Mouse (Mus musculus) embryonic facial prominence, embryonic 12.5 days (tissue): ENCODE results near the gene 4933402E13Rik. TPM values are rescaled to one million over a fixed set of nuclear protein-coding genes. Genes with fewer than 3 reads are reported as not detected.

ENCODE experiments used
- ATAC-seq: fragments of 200-750 bp; cut with Nextera tagmentation; 2 replicates; pipeline ENCODE4 v1.8.0; 2017; ENCODE audit not compliant: insufficient number of reproducible peaks, insufficient read depth, low FRiP score, low TSS enrichment
- H3K27ac ChIP-seq: fragments of 300-500 bp; sonication (generic); 2 replicates; pipeline ENCODE4 v1.5.1; 2016; ENCODE audit warnings: mild to moderate bottlenecking
- H3K27me3 ChIP-seq: fragments of 300-500 bp; sonication (generic); 2 replicates; pipeline ENCODE4 v1.6.1; 2016; ENCODE audit warnings: mild to moderate bottlenecking, moderate library complexity
- H3K36me3 ChIP-seq: fragments of 300-500 bp; sonication (generic); 2 replicates; pipeline ENCODE4 v1.6.1; 2016; ENCODE audit warnings: mild to moderate bottlenecking
- H3K4me1 ChIP-seq: fragments of 300-500 bp; sonication (generic); 2 replicates; pipeline ENCODE4 v1.6.1; 2016
- H3K4me2 ChIP-seq: fragments of 300-500 bp; sonication (generic); replicated peaks from 2 replicates; pipeline ENCODE4 v1.6.1; 2016; ENCODE audit warnings: mild to moderate bottlenecking, moderate library complexity
- H3K4me3 ChIP-seq: fragments of 300-500 bp; sonication (generic); 2 replicates; pipeline ENCODE4 v1.5.1; 2016; ENCODE audit warnings: mild to moderate bottlenecking
- H3K9ac ChIP-seq: fragments of 300-500 bp; sonication (generic); 2 replicates; pipeline ENCODE4 v1.6.1; 2016; ENCODE audit warnings: mild to moderate bottlenecking, moderate library complexity
- H3K9me3 ChIP-seq: fragments of 300-500 bp; sonication (generic); 2 replicates; pipeline ENCODE4 v1.6.1; 2016; ENCODE audit warnings: mild to moderate bottlenecking, moderate library complexity
- WGBS: fragments of 180-500 bp; shearing (Covaris S2); methylation state at CpG from one replicate; pipeline ENCODE4 v1.1.7; 2016; 5-methylcytosine and 5-hydroxymethylcytosine counted together
- polyA plus RNA-seq: library from polyadenylated mRNA; unstranded; fragments of >200 nt; fragmentation: Nextera tagmentation; extraction: Ambion mirVana; gene quantifications from 2 replicates; pipeline ENCODE4 v1.2.1, GENCODE M21; 2016

Gene 4933402E13Rik
- polyA plus RNA-seq = not detected in 2 replicates

GRCm38 (mm10) chrX:62283199-62283598 is at the start of gene 4933402E13Rik:
Gene 4933402E13Rik (plus strand): TSS chrX:62283499.
- Histone ChIP-seq H3K27ac (no peak within 1 kb of the TSS), H3K4me1 (no peaks in the 10 kb centered on the region), H3K4me3 (no peak within 1 kb of the TSS), H3K9ac (no peak within 1 kb of the TSS), H3K9me3 (no peaks in the 10 kb centered on the region), H3K36me3 (no peaks in the 10 kb centered on the region), H3K4me2 (no peak within 1 kb of the TSS), H3K27me3 (no peaks in the 10 kb centered on the region)
- WGBS = 81% methylated on average over 8 of the region's 8 CpGs
- ATAC-seq = no peak

Other genes starting within 250 kb of the 4933402E13Rik start
- not detected in 2 replicates for gene 4931400O07Rik, start 184.5 kb downstream of the 4933402E13Rik start, polyA plus RNA-seq